Mouse (Mus musculus) MEL (cell line): ENCODE results near the gene Mettl13. TPM values are rescaled to one million over a fixed set of nuclear protein-coding genes. Genes with fewer than 3 reads are reported as not detected.

Experiments used
- DNase-seq: peaks from one replicate; pipeline ENCODE4 v3.0.0; 2011; ENCODE audit warnings: low read depth, low spot score
- H3K27ac ChIP-seq: 2 replicates; pipeline ENCODE4 v1.5.1; 2012; ENCODE audit warnings: low read depth, mild to moderate bottlenecking, control low read depth, low read length, moderate library complexity; ENCODE audit not compliant: control insufficient read depth
- H3K27me3 ChIP-seq, 2 experiments: fragments of 150-350 bp in 1 of 2; sonication (generic) in 1 of 2; 2 replicates each; pipeline ENCODE4 v1.6.1; 2012; ENCODE audit warnings: low read length in 2 of 2, mild to moderate bottlenecking in 2 of 2, improper control_type of control experiment in 1 of 2, moderate library complexity in 1 of 2; ENCODE audit not compliant: insufficient read depth in 2 of 2, control insufficient read depth in 1 of 2
- H3K36me3 ChIP-seq, 2 experiments: 2 replicates each; pipeline ENCODE4 v1.6.1; 2012 to 2014; ENCODE audit warnings: low read length in 2 of 2, improper control_type of control experiment in 1 of 2, inconsistent platforms in 1 of 2, mild to moderate bottlenecking in 1 of 2; ENCODE audit not compliant: insufficient read depth in 2 of 2, control insufficient read depth in 1 of 2
- H3K4me1 ChIP-seq, 2 experiments: fragments of 150-350 bp in 1 of 2; sonication (generic) in 1 of 2; 2 replicates each; pipeline ENCODE4 v1.6.1; 2012; ENCODE audit warnings: low read length in 2 of 2, improper control_type of control experiment in 1 of 2, mild to moderate bottlenecking in 1 of 2; ENCODE audit not compliant: insufficient read depth in 2 of 2, control insufficient read depth in 1 of 2
- H3K4me3 ChIP-seq, 2 experiments: fragments of 150-350 bp in 1 of 2; sonication (generic) in 1 of 2; 2 replicates each; pipeline ENCODE4 v1.5.1; 2012; ENCODE audit warnings: low read depth in 2 of 2, low read length in 2 of 2, mild to moderate bottlenecking in 2 of 2, moderate library complexity in 2 of 2, control low read depth in 1 of 2, improper control_type of control experiment in 1 of 2; ENCODE audit not compliant: control insufficient read depth in 1 of 2, insufficient read depth in 1 of 2
- H3K79me2 ChIP-seq: 2 replicates; pipeline ENCODE4 v1.6.1; 2012; ENCODE audit warnings: mild to moderate bottlenecking, low read length, moderate library complexity; ENCODE audit not compliant: control insufficient read depth, poor library complexity, insufficient read depth
- H3K9ac ChIP-seq: 2 replicates; pipeline ENCODE4 v1.6.1; 2012; ENCODE audit warnings: low read depth, mild to moderate bottlenecking, control low read depth, low read length, moderate library complexity; ENCODE audit not compliant: control insufficient read depth, poor library complexity, severe bottlenecking
- H3K9me3 ChIP-seq: fragments of 150-350 bp; sonication (generic); replicated peaks from 2 replicates; pipeline ENCODE4 v1.6.1; 2012; ENCODE audit warnings: mild to moderate bottlenecking, low read length, improper control_type of control experiment, moderate library complexity; ENCODE audit not compliant: insufficient read depth
- BHLHE40 ChIP-seq: IDR thresholded peaks from 2 replicates; pipeline ENCODE4 v1.6.1; 2012; ENCODE audit warnings: low read depth, mild to moderate bottlenecking, inconsistent platforms, low read length, improper control_type of control experiment, borderline replicate concordance
- CHD1 ChIP-seq: IDR thresholded peaks from 2 replicates; pipeline ENCODE4 v1.6.1; 2012; ENCODE audit warnings: low read depth, mild to moderate bottlenecking, inconsistent platforms, low read length, improper control_type of control experiment
- E2F4 ChIP-seq: IDR thresholded peaks from 2 replicates; pipeline ENCODE4 v1.6.1; 2011; ENCODE audit warnings: low read depth, low read length, improper control_type of control experiment, borderline replicate concordance
- ELF1 ChIP-seq: IDR thresholded peaks from 2 replicates; pipeline ENCODE4 v1.6.1; 2014; ENCODE audit warnings: low read depth, mild to moderate bottlenecking, inconsistent platforms, low read length, improper control_type of control experiment, moderate library complexity
- EP300 ChIP-seq, 2 experiments: IDR thresholded peaks; 2 replicates each; pipeline ENCODE4 v1.6.1; 2011; ENCODE audit warnings: improper control_type of control experiment in 2 of 2, low read length in 2 of 2, low read depth in 1 of 2, mild to moderate bottlenecking in 1 of 2
- GABPA ChIP-seq: IDR thresholded peaks from 2 replicates; pipeline ENCODE4 v1.6.1; 2012; ENCODE audit warnings: low read depth, mild to moderate bottlenecking, inconsistent platforms, low read length, improper control_type of control experiment, moderate library complexity
- GATA1 ChIP-seq: IDR thresholded peaks from 2 replicates; pipeline ENCODE4 v1.6.1; 2011; ENCODE audit warnings: low read depth, low read length, improper control_type of control experiment
- MAFK ChIP-seq: IDR thresholded peaks from 2 replicates; pipeline ENCODE4 v1.6.1; 2011; ENCODE audit warnings: low read depth, mild to moderate bottlenecking, low read length, improper control_type of control experiment, borderline replicate concordance
- MAX ChIP-seq: IDR thresholded peaks from 2 replicates; pipeline ENCODE4 v1.6.1; 2011; ENCODE audit warnings: low read length, improper control_type of control experiment
- MAZ ChIP-seq: IDR thresholded peaks from 2 replicates; pipeline ENCODE4 v1.6.1; 2012; ENCODE audit warnings: low read depth, mild to moderate bottlenecking, inconsistent platforms, low read length, improper control_type of control experiment
- MXI1 ChIP-seq: IDR thresholded peaks from 2 replicates; pipeline ENCODE4 v1.6.1; 2011; ENCODE audit warnings: mild to moderate bottlenecking, low read depth, low read length, improper control_type of control experiment
- MYB ChIP-seq: IDR thresholded peaks from 2 replicates; pipeline ENCODE4 v1.6.1; 2011; ENCODE audit warnings: mild to moderate bottlenecking, low read depth, low read length, improper control_type of control experiment
- NRF1 ChIP-seq: IDR thresholded peaks from 2 replicates; pipeline ENCODE4 v1.6.1; 2014; ENCODE audit warnings: low read depth, mild to moderate bottlenecking, inconsistent platforms, low read length, improper control_type of control experiment, moderate library complexity; ENCODE audit not compliant: poor library complexity, insufficient read depth, severe bottlenecking
- RAD21 ChIP-seq: IDR thresholded peaks from 2 replicates; pipeline ENCODE4 v1.6.1; 2011; ENCODE audit warnings: mild to moderate bottlenecking, low read depth, low read length, improper control_type of control experiment
- RCOR1 ChIP-seq: IDR thresholded peaks from 2 replicates; pipeline ENCODE4 v1.6.1; 2012; ENCODE audit warnings: low read depth, mild to moderate bottlenecking, inconsistent platforms, low read length, improper control_type of control experiment
- TAL1 ChIP-seq: IDR thresholded peaks from 2 replicates; pipeline ENCODE4 v1.6.1; 2012; ENCODE audit warnings: mild to moderate bottlenecking, inconsistent platforms, low read length, moderate library complexity, mixed read lengths
- TBP ChIP-seq: IDR thresholded peaks from 2 replicates; pipeline ENCODE4 v1.8.0; 2011; ENCODE audit warnings: low read depth, low read length, improper control_type of control experiment
- TCF12 ChIP-seq: IDR thresholded peaks from 2 replicates; pipeline ENCODE4 v1.6.1; 2014; ENCODE audit warnings: low read depth, mild to moderate bottlenecking, inconsistent platforms, low read length, improper control_type of control experiment, moderate library complexity
- USF1 ChIP-seq: IDR thresholded peaks from 2 replicates; pipeline ENCODE4 v1.6.1; 2014; ENCODE audit warnings: low read depth, mild to moderate bottlenecking, inconsistent platforms, low read length, improper control_type of control experiment, moderate library complexity
- USF2 ChIP-seq, 2 experiments: IDR thresholded peaks; 2 replicates each; pipeline ENCODE4 v1.6.1; 2011 to 2012; ENCODE audit warnings: improper control_type of control experiment in 2 of 2, low read length in 2 of 2, borderline replicate concordance in 1 of 2, inconsistent platforms in 1 of 2, low read depth in 1 of 2, mild to moderate bottlenecking in 1 of 2; ENCODE audit not compliant: insufficient read depth in 1 of 2
- ZMIZ1 ChIP-seq: IDR thresholded peaks from 2 replicates; pipeline ENCODE4 v1.6.1; 2012; ENCODE audit warnings: low read depth, mild to moderate bottlenecking, inconsistent platforms, low read length, improper control_type of control experiment, moderate library complexity
- ZNF384 ChIP-seq: IDR thresholded peaks from 2 replicates; pipeline ENCODE4 v1.6.1; 2012; ENCODE audit warnings: low read depth, mild to moderate bottlenecking, inconsistent platforms, low read length, improper control_type of control experiment
- polyA plus RNA-seq, 2 experiments: library from polyadenylated mRNA; stranded (reverse) in 1 of 2; unstranded in 1 of 2; fragments of >175 nt in 1 of 2; fragments of >200 nt in 1 of 2; gene quantifications; 2 replicates each; pipeline versions ENCODE4 v1.2.1 to v1.2.4; 2012; ENCODE audit warnings: low replicate concordance in 2 of 2, low read depth in 1 of 2; ENCODE audit not compliant: insufficient read length in 2 of 2, insufficient read depth in 1 of 2, missing spikeins in 1 of 2
- total RNA-seq: library from RNA; depleted of rRNA; stranded (reverse); fragments of 300-350 nt; gene quantifications from 2 replicates; pipeline ENCODE4 v1.2.3, GENCODE M21; 2012

The Mettl13 gene
- total and polyA plus RNA-seq, 3 experiments, result 29.1 to 60.1 TPM; not detected in 1

DNA sequence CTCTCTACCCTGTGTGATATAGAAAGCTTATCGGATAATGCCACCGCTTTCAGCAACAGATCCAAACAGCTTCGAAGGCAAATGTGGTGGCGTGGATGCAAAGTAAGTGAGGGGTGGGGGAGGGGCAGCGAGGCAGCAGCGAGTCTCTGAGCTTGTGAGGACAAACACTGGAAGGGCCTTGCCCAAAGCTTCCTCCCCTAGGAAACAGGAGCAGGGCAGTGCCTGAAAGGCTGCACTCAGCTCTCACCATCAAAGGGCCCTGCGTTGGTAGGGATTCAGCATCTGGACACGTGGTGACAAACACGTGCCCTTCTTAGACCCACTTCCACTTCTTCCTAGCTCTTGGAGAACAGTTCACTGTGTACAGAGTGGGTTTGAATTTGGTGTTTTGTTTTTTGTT lies 41.1 kb upstream of the Mettl13 start:
- DNase-seq, result no peak
- no peaks in the 10 kb centered on the region for H3K27me3 ChIP-seq
- no peaks in the 10 kb centered on the region for H3K79me2 ChIP-seq
- no peak overlapping the region for H3K9ac ChIP-seq
- no peak overlapping the region for H3K4me3 ChIP-seq
- H3K4me1 ChIP-seq, result no peaks in the 10 kb centered on the region
- H3K9me3 ChIP-seq, result no peaks in the 10 kb centered on the region
- no peaks in the 10 kb centered on the region; a peak in 1 of 4 replicates for H3K36me3 ChIP-seq
- TF ChIP-seq CHD1, result no peak
- TF ChIP-seq GATA1, result no peak
- TF ChIP-seq MAFK, result no peak
- TF ChIP-seq ELF1, result no peak
- TF ChIP-seq BHLHE40, result no peak
- no peak for TF ChIP-seq RAD21
- no peak for TF ChIP-seq ZMIZ1
- no peak overlapping the region for H3K27ac ChIP-seq

DNA sequence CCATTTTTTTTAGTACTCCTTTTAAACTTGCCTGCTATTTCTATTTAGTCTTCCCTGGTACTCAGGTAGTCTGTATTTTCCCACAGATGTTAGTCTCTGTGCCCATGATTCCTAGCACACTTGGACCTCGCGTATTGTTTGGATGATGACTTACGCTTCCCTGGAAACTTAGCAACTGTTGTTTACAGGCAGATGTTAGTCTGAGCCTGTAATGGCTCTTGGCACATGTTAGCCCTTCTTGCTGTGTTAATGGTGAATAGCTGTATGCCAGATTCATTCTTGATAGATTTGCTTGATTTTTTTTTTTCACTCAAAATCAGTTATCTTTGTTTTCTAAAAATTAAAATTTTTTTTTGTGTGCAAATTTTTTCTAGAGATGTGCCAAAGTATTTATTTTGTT lies 40.3 kb upstream of the Mettl13 start:
- Histone ChIP-seq H3K4me1 (no peaks in the 10 kb centered on the region), H3K27me3 (no peaks in the 10 kb centered on the region), H3K36me3 (no peaks in the 10 kb centered on the region), H3K9ac (no peak overlapping the region), H3K79me2 (no peaks in the 10 kb centered on the region), H3K27ac (no peak overlapping the region), H3K9me3 (no peaks in the 10 kb centered on the region), H3K4me3 (no peak overlapping the region)
- TF ChIP-seq GABPA (no peak), MXI1 (no peak), EP300 (IDR thresholded peaks at IDR 0.05; ENCODE audit: low read depth in 1 of 2, low read length in 2 of 2) (no peak), TAL1 (no peak), RCOR1 (no peak), USF2 (IDR thresholded peaks at IDR 0.05; ENCODE audit: borderline replicate concordance in 1 of 2, insufficient read depth in 1 of 2, low read depth in 1 of 2, low read length in 2 of 2) (no peak), E2F4 (no peak), ELF1 (no peak), GATA1 (no peak), ZNF384 (no peak), ZMIZ1 (no peak), USF1 (no peak), NRF1 (no peak), MAZ (no peak), MAX (no peak), TCF12 (no peak), TBP (no peak), MYB (no peak)
- no peak for DNase-seq
